Mouse (Mus musculus) ES-Bruce4 (cell line): ENCODE measurements at regions not wholly inside any gene's neighbourhood (a gene's known extent, or its start where the extent isn't known, plus 50 kb on each side); places are given as distances from the start of the nearest gene placed in this dataset.
"Not testable (repeated sequence)": the region's sequence is repeated elsewhere in the genome, so short reads cannot be mapped to it uniquely, and the experiment has no call there.

Experiments used
- H3K27ac ChIP-seq: 2 replicates; pipeline ENCODE4 v1.5.1; 2012; ENCODE audit warnings: low read length, inconsistent platforms; ENCODE audit not compliant: insufficient read depth
- H3K27me3 ChIP-seq: 2 replicates; pipeline ENCODE4 v1.6.1; 2012; ENCODE audit warnings: mild to moderate bottlenecking, low read length, inconsistent platforms; ENCODE audit not compliant: control insufficient read depth, poor library complexity, insufficient read depth, severe bottlenecking
- H3K36me3 ChIP-seq: 2 replicates; pipeline ENCODE4 v1.6.1; 2012; ENCODE audit warnings: inconsistent platforms, mild to moderate bottlenecking, low read length, moderate library complexity; ENCODE audit not compliant: control insufficient read depth, poor library complexity, insufficient read depth, severe bottlenecking
- H3K4me1 ChIP-seq: one replicate; pipeline ENCODE4 v1.8.1; 2011; ENCODE audit warnings: low read length; ENCODE audit not compliant: control insufficient read depth, insufficient read depth
- H3K4me3 ChIP-seq: 2 replicates; pipeline ENCODE4 v1.5.1; 2011; ENCODE audit warnings: low read depth, mild to moderate bottlenecking, low read length
- H3K9ac ChIP-seq: 2 replicates; pipeline ENCODE4 v1.6.1; 2012; ENCODE audit warnings: low read depth, mild to moderate bottlenecking, inconsistent platforms; ENCODE audit not compliant: poor library complexity, severe bottlenecking
- H3K9me3 ChIP-seq: replicated peaks from 2 replicates; pipeline ENCODE4 v1.6.1; 2012; ENCODE audit warnings: mild to moderate bottlenecking, low read length, inconsistent platforms; ENCODE audit not compliant: control insufficient read depth, poor library complexity, insufficient read depth, severe bottlenecking
- CTCF ChIP-seq: IDR thresholded peaks from one replicate; pipeline ENCODE4 v1.8.1; 2011; ENCODE audit warnings: low read depth, low read length
- EP300 ChIP-seq: IDR thresholded peaks from 2 replicates; pipeline ENCODE4 v1.6.1; 2011; ENCODE audit warnings: low read depth, low read length; ENCODE audit not compliant: insufficient read depth
- POLR2A ChIP-seq: IDR thresholded peaks from one replicate; pipeline ENCODE4 v1.8.1; 2011; ENCODE audit warnings: low read length; ENCODE audit not compliant: insufficient read depth

DNA sequence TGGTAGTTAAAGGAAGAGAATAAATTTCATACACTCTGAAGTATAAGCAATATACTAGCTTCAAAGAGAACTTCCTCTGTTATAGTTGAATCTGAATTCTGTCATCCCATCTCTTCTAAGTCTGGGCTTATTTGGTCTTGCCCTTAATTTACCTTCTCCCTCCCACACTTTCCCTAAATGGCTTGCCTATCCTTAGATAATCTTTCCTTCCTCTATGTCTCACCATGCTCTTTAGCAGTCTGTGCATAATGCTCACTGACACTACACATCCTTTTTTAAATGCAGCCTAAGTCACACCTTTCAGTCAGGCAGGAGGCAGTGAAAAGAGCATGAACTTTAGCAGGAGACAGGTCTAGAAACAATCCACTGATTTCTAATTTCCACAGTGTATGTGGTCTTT is 1585.5 kb downstream of the Kcnt2 start:
- H3K27me3 ChIP-seq: no peaks in the 10 kb centered on the region
- H3K27ac ChIP-seq: no peak overlapping the region
- H3K36me3 ChIP-seq: no peaks in the 10 kb centered on the region
- H3K9ac ChIP-seq: no peak overlapping the region
- no peak for TF ChIP-seq EP300
- TF ChIP-seq POLR2A: no peak
- no peak for TF ChIP-seq CTCF
- H3K4me3 ChIP-seq: no peak overlapping the region
- no peaks in the 10 kb centered on the region for H3K4me1 ChIP-seq
- H3K9me3 ChIP-seq: no peaks in the 10 kb centered on the region

DNA sequence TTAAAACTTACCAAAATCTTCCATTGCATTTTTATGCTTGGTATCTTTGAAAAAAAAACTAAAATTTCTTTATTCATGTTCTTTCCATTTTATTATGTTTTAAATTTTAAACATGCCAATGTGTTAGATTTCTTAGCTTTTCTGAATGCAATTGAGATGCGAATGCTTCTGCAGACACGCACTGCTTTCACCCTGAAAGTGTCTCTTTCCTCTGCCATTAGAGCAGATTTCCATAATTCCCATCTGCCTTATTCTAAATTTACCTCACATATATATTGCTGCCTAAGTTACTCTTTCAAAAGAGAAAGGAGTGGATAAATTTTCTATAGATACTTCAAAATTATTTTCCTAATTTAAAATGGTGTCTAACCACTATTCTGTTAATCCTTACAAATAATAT is 1596.6 kb downstream of the Kcnt2 start:
- Histone ChIP-seq H3K9me3 (no peaks in the 10 kb centered on the region), H3K36me3 (no peaks in the 10 kb centered on the region), H3K4me1 (no peaks in the 10 kb centered on the region), H3K27me3 (no peaks in the 10 kb centered on the region), H3K4me3 (no peak overlapping the region), H3K9ac (no peak overlapping the region), H3K27ac (no peak overlapping the region)
- no peak for TF ChIP-seq POLR2A
- TF ChIP-seq CTCF: no peak
- TF ChIP-seq EP300: no peak

- not testable (repeated sequence) for H3K27me3 ChIP-seq, H3K4me3 ChIP-seq, H3K36me3 ChIP-seq, H3K27ac ChIP-seq, H3K9ac ChIP-seq, H3K4me1 ChIP-seq
- peaks cover 11% of the 10 kb centered on the region for H3K9me3 ChIP-seq
Measured at GRCm38 (mm10) chr1:141853841-141854240, 1607.9 kb downstream of the Kcnt2 start.

DNA sequence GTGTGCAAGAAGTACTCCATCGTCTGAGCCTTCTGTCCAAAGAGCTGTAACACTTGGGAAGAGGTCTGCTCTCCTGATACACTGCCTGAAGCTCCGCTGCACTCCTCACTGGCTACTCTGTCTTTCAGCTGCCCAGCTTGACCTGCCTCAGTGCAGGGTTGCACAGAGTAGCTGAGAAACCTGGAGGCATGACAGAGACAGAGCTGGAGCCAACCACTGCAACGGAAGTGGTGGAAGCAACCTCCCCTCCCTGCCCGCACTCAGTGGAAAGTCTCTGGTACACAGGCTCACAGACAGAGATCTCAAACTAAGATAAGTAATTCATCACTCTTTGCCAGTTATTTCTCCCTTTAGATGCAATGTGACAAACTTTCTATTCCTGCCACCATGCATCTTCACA is 1638.4 kb downstream of the Kcnt2 start:
- Histone ChIP-seq H3K9ac (no peak overlapping the region), H3K4me3 (no peak overlapping the region), H3K27me3 (no peaks in the 10 kb centered on the region), H3K9me3 (no peaks in the 10 kb centered on the region), H3K4me1 (no peaks in the 10 kb centered on the region), H3K36me3 (no peaks in the 10 kb centered on the region), H3K27ac (no peak overlapping the region)
- TF ChIP-seq CTCF (no peak), EP300 (no peak), POLR2A (no peak)

GRCm38 (mm10) chr1:141897924-141898455 is 1652.0 kb downstream of the Kcnt2 start:
- H3K36me3 ChIP-seq: no peaks in the 10 kb centered on the region
- H3K27ac ChIP-seq: no peak overlapping the region
- no peaks in the 10 kb centered on the region for H3K27me3 ChIP-seq
- no peaks in the 10 kb centered on the region for H3K9me3 ChIP-seq
- H3K9ac ChIP-seq: no peak overlapping the region
- no peaks in the 10 kb centered on the region for H3K4me1 ChIP-seq
- no peak for TF ChIP-seq POLR2A
- TF ChIP-seq EP300: no peak
- no peak for TF ChIP-seq CTCF
- H3K4me3 ChIP-seq: no peak overlapping the region

DNA sequence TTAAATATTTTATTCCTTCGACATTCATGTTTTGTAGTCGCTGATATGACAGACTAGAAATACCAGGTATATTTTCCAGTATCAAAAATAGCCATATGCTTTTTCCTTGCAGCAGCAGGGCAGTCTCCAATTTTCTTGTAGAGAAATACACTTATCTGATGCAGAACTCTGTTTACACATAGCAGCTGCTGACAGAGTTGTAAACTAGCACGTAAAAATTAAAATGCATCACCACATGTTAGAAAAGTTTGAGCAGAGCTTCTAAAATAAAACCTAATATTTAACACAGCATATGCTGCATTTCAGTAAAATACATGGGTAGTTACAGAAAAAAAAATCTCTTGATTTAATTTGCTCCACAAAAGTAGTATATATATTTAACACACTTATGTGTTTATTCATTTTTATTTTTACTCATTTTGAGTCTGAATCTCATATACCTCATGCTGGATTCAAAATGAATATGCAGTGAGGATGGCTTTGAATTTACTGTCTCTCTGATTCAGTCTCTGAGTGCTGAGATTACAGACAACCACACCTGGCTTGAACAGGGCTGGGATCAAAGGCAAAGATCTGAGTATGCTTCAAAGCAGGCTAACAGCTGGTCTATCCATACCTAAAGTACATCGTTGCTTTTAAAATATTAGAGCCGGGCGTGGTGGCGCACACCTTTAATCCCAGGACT is 1665.9 kb downstream of the Kcnt2 start:
- no peak overlapping the region for H3K9ac ChIP-seq
- TF ChIP-seq EP300 (no peak), POLR2A (no peak), CTCF (no peak)
- H3K27ac ChIP-seq: no peak overlapping the region
- H3K27me3 ChIP-seq: no peaks in the 10 kb centered on the region
- no peaks in the 10 kb centered on the region for H3K9me3 ChIP-seq
- no peaks in the 10 kb centered on the region for H3K36me3 ChIP-seq
- no peaks in the 10 kb centered on the region for H3K4me1 ChIP-seq
- H3K4me3 ChIP-seq: no peak overlapping the region
